Mouse (Mus musculus) stomach, postnatal 0 days (tissue): ENCODE data around the gene Cdk7. TPM values are rescaled to one million over a fixed set of nuclear protein-coding genes. Genes with fewer than 3 reads are reported as not detected.

Source experiments
- ATAC-seq: fragments of 200-750 bp; cut with Nextera tagmentation; 2 replicates; pipeline ENCODE4 v1.8.0; 2017; ENCODE audit not compliant: low FRiP score, low TSS enrichment
- DNase-seq: peaks from one replicate; pipeline ENCODE4 v3.0.0-alpha.2; 2016; ENCODE audit warnings: low spot score
- H3K27ac ChIP-seq: fragments of 300-500 bp; sonication (generic); replicated peaks from 2 replicates; pipeline ENCODE4 v1.5.1; 2014; ENCODE audit warnings: mild to moderate bottlenecking, control low read depth
- H3K27me3 ChIP-seq: fragments of 300-500 bp; sonication (generic); 2 replicates; pipeline ENCODE4 v1.6.1; 2014; ENCODE audit warnings: low read length; ENCODE audit not compliant: control insufficient read depth, insufficient read depth
- H3K36me3 ChIP-seq: fragments of 300-500 bp; sonication (generic); 2 replicates; pipeline ENCODE4 v1.6.1; 2014; ENCODE audit warnings: low read length, mixed read lengths; ENCODE audit not compliant: control insufficient read depth, insufficient read depth
- H3K4me1 ChIP-seq: fragments of 300-500 bp; sonication (generic); replicated peaks from 2 replicates; pipeline ENCODE4 v1.6.1; 2014; ENCODE audit warnings: antibody characterized with exemption; ENCODE audit not compliant: control insufficient read depth, insufficient read depth
- H3K4me2 ChIP-seq: fragments of 300-500 bp; sonication (generic); replicated peaks from 2 replicates; pipeline ENCODE4 v1.6.1; 2014; ENCODE audit warnings: low read depth, mild to moderate bottlenecking, control low read depth, moderate library complexity
- H3K4me3 ChIP-seq: fragments of 300-500 bp; sonication (generic); 2 replicates; pipeline ENCODE4 v1.5.1; 2014; ENCODE audit warnings: low read depth, low read length, control low read depth
- H3K9ac ChIP-seq: fragments of 300-500 bp; sonication (generic); 2 replicates; pipeline ENCODE4 v1.6.1; 2014; ENCODE audit warnings: mild to moderate bottlenecking, low read length, control low read depth, mixed read lengths
- H3K9me3 ChIP-seq: fragments of 300-500 bp; sonication (generic); 2 replicates; pipeline ENCODE4 v1.6.1; 2016; ENCODE audit warnings: low read length; ENCODE audit not compliant: control insufficient read depth
- CTCF ChIP-seq: IDR thresholded peaks from 2 replicates; pipeline ENCODE4 v1.5.1; 2016; ENCODE audit warnings: antibody characterized with exemption, low read depth, mild to moderate bottlenecking, moderate library complexity
- EP300 ChIP-seq: optimal IDR thresholded peaks from 2 replicates; pipeline ENCODE3; 2016; ENCODE audit warnings: antibody characterized with exemption
- WGBS: fragments of 180-500 bp; shearing (Covaris S2); extraction: QIAGEN DNeasy Blood & Tissue Kit; methylation state at CpG from one replicate; pipeline ENCODE4 v1.1.7; 2014; 5-methylcytosine and 5-hydroxymethylcytosine counted together
- polyA plus RNA-seq: library from polyadenylated mRNA; unstranded; fragments of >200 nt; fragmentation: Nextera tagmentation; extraction: Ambion mirVana; gene quantifications from 2 replicates; pipeline ENCODE4 v1.2.1, GENCODE M21; 2015

Gene Cdk7
- polyA plus RNA-seq, 1 experiment from 2014 or later = 52.8 TPM

- Histone ChIP-seq H3K27ac (peak overlapping the region; percentile 87), H3K4me1 (no peaks in the 10 kb centered on the region), H3K27me3 (no peaks in the 10 kb centered on the region), H3K36me3 (peaks cover 8% of the 10 kb centered on the region), H3K9me3 (no peaks in the 10 kb centered on the region), H3K4me2 (peak overlapping the region; percentile 87), H3K4me3 (peak overlapping the region; percentile 68), H3K9ac (peak overlapping the region; percentile 81)
- DNase-seq (no peak), ATAC-seq (no peak)
- no peak for TF ChIP-seq CTCF
- no peak for TF ChIP-seq EP300
- 24% methylated on average over 9 of the region's 9 CpGs for WGBS
Observed at GRCm38 (mm10) chr13:100670181-100670741, 60.5 kb downstream of the Cdk7 start.

GRCm38 (mm10) chr13:100669291-100670022, 61.3 kb downstream of the Cdk7 start, which contains the start of gene Ccdc125:
Gene Ccdc125 (plus strand): TSS chr13:100669717.
- Histone ChIP-seq H3K9ac (peak within 1 kb of the TSS; percentile 81), H3K27me3 (no peaks in the 10 kb centered on the region), H3K4me3 (peak within 1 kb of the TSS; percentile 68), H3K4me2 (peak within 1 kb of the TSS; percentile 87), H3K4me1 (no peaks in the 10 kb centered on the region), H3K27ac (peak within 1 kb of the TSS; percentile 87), H3K9me3 (no peaks in the 10 kb centered on the region), H3K36me3 (peaks cover 8% of the 10 kb centered on the region)
- no peak for TF ChIP-seq CTCF
- no peak for TF ChIP-seq EP300
- ATAC-seq = peak; percentile 74
- peak; percentile 61 for DNase-seq
- under 1% methylated on average over 41 of the region's 44 CpGs for WGBS

- H3K9me3 ChIP-seq = no peaks in the 10 kb centered on the region
- H3K4me2 ChIP-seq = no peak overlapping the region
- DNase-seq (peak; percentile 74), ATAC-seq (no peak; the same call in 1 of the 2 replicates)
- TF ChIP-seq CTCF (peak; percentile 96), EP300 (no peak)
- H3K9ac ChIP-seq = no peak overlapping the region
- H3K27ac ChIP-seq = no peak overlapping the region
- WGBS = 42% methylated on average over 4 of the region's 4 CpGs
- no peaks in the 10 kb centered on the region for H3K27me3 ChIP-seq
- no peaks in the 10 kb centered on the region for H3K4me1 ChIP-seq
- H3K4me3 ChIP-seq = no peak overlapping the region
- no peaks in the 10 kb centered on the region for H3K36me3 ChIP-seq
Observed at GRCm38 (mm10) chr13:100659864-100660456, 70.8 kb downstream of the Cdk7 start.

GRCm38 (mm10) chr13:100658091-100658490, 72.6 kb downstream of the Cdk7 start:
- Histone ChIP-seq H3K9me3 (no peaks in the 10 kb centered on the region), H3K4me1 (no peaks in the 10 kb centered on the region), H3K4me3 (no peak overlapping the region), H3K27ac (no peak overlapping the region), H3K36me3 (no peaks in the 10 kb centered on the region), H3K9ac (no peak overlapping the region), H3K4me2 (no peak overlapping the region), H3K27me3 (no peaks in the 10 kb centered on the region)
- WGBS = 93% methylated on average over 5 of the region's 5 CpGs
- TF ChIP-seq EP300 (no peak), CTCF (no peak)
- DNase-seq (no peak), ATAC-seq (no peak)

Other genes with a start within 250 kb of the Cdk7 start
- 25.3 and 25.7 TPM in 2 replicates for gene Gtf2h2, start 238.4 kb downstream of the Cdk7 start, polyA plus RNA-seq
- gene Ocln, start 178.2 kb downstream of the Cdk7 start, polyA plus RNA-seq = 65.7 and 66.0 TPM in 2 replicates
- 11.3 and 11.5 TPM in 2 replicates for gene Marveld2, start 114.0 kb downstream of the Cdk7 start, polyA plus RNA-seq
- 163 and 164 TPM in 2 replicates for gene Ak6, start 80.0 kb downstream of the Cdk7 start, polyA plus RNA-seq
- gene Rad17, start 79.9 kb downstream of the Cdk7 start, polyA plus RNA-seq = 11.7 and 13.0 TPM in 2 replicates
- 9.6 and 10.9 TPM in 2 replicates for gene Taf9, start 79.4 kb downstream of the Cdk7 start, polyA plus RNA-seq
- gene Ccdc125, start 61.2 kb downstream of the Cdk7 start, polyA plus RNA-seq = 4.9 and 5.1 TPM in 2 replicates
- gene Mrps36, start 13.7 kb upstream of the Cdk7 start, polyA plus RNA-seq = 147 and 162 TPM in 2 replicates
- 10.3 and 11.5 TPM in 2 replicates for gene Cenph, start 45.0 kb upstream of the Cdk7 start, polyA plus RNA-seq
- 34.5 and 47.0 TPM in 2 replicates for gene Ccnb1, start 55.6 kb upstream of the Cdk7 start, polyA plus RNA-seq
- 37.0 and 38.3 TPM in 2 replicates for gene Slc30a5, start 102.5 kb upstream of the Cdk7 start, polyA plus RNA-seq